Mouse (Mus musculus): Measurements from ENCODE around the gene Tfec. TPM values are rescaled to one million over a fixed set of nuclear protein-coding genes. Genes with fewer than 3 reads are reported as not detected.

Tfec gene
- polyA plus RNA-seq (2012; rRNA removed) = 0.08 TPM in 1 of 2 replicates, not detected in the other

GRCm38 (mm10) chr6:16898251-16898862 lies at the start of gene Tfec:
Gene Tfec, minus strand, starts transcription at chr6:16898441.

Other genes with a start within 250 kb of the Tfec start
- 23.2 and 26.4 TPM in 2 replicates for gene Tes, start 166.7 kb upstream of the Tfec start, polyA plus RNA-seq (2012; rRNA removed)

All from stomach, adult 2 months (tissue).